Mouse (Mus musculus) CD4-positive, CD25-positive, alpha-beta regulatory T cell, adult 4 months (primary cell): ENCODE results near the gene Ets2. TPM values are rescaled to one million over a fixed set of nuclear protein-coding genes. Genes with fewer than 3 reads are reported as not detected.
A peak's percentile ranks its signal among the peaks of the same experiment; 100 is the strongest.

Source experiments
- ATAC-seq: one replicate; pipeline ENCODE4 v1.8.0; 2017
- polyA plus RNA-seq, 2 experiments: library from polyadenylated mRNA; unstranded; fragments of 100-300 nt; shearing (Covaris generic); gene quantifications; one replicate each; pipeline ENCODE4 v1.2.1; 2017

The Ets2 gene
- polyA plus RNA-seq: 1 to 10 TPM; 4.2 to 4.3 TPM

DNA sequence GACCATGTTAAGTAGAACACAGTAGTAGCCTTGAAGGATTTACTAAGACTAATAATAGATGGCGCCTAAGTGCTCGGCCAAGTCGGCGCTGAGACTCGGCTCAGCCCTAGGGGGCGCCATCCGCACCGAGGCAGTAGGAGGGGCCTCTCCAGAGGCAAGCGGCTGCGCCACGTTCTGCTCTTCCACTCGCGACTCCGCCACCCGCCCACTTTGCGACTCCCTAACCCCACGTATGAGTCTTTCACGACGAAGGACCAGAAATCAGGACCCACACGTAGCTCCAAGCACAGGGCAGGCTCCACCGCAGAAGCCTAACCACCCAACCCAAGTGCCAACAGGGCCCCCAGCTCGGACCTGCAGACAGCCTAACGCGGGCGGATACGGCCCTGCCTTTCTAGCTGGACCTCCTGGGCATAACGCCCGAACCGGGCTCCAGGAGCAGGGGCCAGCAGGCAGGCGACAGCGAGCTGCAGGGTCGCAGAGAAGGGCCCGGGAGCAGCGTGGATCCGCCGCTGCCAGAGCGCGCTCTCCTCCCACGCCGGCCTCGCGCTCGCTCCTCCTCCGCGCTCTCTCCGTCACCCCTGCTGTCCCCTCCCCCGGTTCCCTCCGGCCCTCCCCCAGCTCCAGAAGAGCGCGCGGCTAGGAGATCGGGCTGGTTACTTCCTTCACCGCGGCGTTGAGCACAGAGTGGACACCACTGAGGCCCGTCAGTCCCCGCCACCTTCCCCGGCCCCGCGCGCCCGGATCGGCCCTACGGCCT is at the start of gene Ets2:
Gene Ets2, plus strand, starts transcription at position 274 of the 760 bp plus-strand sequence.
- peak; percentile 88 for ATAC-seq

DNA sequence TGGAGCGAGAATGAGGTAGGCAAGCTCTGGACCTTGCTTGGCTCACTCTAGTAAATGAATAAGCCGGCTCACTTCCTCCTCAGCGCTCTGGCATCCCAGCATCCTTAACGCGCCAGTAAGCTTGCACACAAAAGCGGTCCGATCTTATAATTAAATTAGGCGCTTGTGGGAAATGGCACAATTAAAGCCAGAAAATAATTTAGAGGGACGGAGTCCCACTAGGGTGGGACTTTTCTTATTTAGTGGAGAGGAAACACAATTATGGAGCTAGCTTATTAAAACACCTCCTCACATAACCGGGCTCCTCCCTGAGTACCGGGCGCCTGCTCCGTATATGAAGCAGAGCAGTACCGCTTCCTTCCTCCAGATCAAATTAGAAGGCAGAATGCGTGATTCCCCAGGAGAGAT is 47.7 kb upstream of the Ets2 start:
- ATAC-seq: no peak

DNA sequence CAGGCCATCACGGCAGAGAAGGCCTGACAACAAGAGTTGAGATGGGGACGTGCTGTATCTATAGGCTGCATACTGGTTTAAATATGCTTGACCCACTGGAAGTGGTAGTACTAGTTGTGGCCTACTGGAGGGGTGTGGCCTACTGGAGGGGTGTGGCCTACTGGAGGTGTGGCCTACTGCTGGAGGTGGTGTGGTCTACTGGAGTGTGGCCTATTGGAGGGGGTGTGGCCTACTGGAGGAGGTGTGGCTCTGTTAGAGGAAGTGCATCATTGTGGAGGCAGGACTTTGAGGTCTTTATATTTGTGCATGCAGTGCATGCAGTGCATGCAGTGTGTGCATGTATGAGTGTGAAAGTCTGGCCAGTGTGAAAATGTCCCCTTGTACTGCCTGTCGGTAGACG is 45.3 kb upstream of the Ets2 start:
- no peak for ATAC-seq

DNA sequence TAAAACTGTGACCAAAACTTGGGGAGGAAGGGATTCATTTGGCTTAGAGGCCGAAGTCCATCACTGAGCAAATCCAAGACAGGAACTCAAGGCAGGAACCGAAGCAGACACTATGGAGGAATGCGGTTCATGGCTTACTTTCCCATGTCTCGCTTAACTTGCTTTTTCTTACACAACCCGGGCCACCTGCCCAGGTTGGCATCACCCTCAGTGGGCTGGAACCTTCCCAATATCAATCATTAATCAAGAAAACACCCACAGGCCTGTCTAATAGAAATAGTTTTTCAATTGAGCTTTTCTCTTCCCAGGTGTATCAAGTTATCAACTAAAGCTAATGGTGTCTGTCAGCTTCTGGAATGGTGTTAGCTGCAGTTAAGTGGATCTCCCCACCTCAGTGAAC is 44.7 kb upstream of the Ets2 start:
- no peak for ATAC-seq

DNA sequence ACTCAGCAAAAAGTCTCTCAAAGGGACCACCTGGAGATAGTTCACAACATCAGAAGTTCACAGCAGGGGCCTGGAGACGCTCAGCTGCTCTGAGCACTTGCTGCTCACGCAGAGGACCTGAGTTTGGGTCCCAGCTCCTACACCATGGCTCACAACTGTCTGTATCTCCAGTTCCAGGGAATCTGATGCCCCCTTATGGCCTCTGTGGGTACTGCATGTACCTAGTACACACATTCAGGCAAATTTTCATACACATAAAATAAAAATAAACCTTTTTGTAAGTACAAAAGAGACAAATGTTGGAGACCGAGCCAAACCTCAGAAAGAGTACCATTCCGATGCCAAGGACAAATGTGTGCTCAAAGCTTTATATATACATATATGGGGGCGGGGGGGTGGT is 44.1 kb upstream of the Ets2 start:
- no peak for ATAC-seq

DNA sequence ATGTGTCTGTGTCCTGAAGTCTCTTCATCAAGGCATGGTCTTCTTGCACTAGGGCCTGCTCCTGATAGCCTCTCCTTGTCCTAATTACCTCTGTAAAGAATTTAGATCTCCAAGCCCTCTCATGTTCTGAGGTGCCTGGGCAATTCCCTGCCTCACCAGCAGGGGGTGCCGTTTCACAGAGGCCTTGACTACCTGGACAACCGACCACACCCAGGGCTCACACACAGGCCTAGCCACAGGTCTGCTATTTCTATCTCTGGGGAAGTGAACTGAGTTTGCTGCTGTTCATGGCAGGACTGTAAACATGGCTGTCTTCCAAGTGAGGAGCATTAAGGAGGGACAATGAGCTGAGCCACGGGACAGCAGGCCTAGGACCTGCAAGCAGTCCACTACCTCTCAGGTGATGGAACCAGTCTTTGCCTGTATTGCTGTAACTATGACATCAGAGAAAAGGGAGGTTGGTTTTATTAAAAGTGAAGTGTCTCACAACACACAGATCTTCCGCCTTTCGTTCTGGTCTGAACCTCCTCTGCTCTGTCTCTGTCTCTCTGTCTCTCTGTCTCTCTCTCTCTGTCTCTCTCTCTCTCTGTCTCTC is 42.9 kb upstream of the Ets2 start:
- peak; percentile 74 for ATAC-seq

DNA sequence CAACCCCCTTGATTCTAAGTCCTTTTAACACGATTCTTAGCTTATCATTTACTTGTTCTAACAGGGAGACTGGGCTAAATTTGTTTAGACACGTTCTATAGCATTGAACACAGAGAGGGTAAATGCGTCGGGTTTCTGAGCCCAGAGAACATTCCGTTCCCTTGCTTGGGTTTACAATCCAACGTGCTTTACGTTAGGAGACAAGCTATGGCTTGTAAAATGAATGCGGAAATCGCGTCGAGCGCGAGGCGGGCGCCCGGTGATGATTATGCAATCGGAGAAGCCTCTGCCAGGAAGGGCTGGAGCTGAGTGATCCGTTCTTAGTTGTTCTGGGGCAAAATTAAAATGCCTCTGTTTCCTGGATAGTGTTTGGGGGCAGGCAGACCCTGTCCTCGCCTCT is 42.4 kb upstream of the Ets2 start:
- no peak for ATAC-seq

DNA sequence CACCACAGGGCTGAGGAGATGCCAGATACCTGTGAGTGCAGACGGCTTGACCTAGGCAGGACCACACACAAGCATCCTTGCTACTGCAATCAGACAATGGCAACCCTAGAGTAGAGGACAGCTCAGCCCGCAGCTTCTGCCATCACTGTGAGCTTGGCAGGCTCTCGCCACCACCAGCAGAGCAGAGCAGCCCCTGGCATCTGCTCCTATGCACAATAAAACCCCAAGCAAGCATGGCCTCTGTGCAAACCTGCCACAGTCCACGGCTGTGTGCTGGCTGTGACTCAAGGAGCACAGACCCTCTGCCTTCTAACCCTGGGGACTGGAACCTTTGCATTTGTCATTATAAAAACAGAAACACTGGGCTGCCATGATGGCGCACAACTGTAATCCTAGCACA is 41.0 kb upstream of the Ets2 start:
- no peak for ATAC-seq

DNA sequence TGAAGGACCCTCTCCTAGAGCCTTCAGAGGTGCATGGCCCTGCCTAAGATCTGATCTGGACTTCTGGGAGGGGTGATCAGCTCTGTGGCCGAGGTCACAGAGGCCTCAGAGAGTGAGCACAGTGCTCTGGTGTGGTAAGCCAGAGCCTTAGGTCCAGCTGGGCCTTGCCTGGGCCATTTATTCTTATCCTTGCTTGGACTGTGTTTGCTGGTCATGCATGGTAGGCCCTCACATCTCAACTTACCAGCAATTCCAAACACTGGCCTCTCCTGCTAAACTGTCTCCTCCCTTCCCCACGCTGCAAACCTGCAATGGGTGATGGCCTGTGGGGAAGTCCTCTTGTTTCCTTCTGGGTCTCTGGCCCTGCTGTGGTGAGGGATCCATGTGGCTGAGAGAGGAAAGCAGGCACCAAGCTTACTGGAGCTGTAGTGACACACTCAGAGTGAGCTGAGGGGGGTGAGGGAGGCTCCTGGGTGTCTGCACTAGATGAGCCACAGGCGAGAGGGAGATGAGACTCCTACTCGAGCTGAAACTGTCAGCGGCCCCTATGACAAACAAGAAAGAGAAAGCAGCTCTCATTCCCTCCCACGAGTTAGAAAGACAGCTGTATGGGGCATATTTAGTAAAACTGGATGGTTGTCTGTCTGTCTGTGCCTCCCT is 36.3 kb upstream of the Ets2 start:
- no peak for ATAC-seq

DNA sequence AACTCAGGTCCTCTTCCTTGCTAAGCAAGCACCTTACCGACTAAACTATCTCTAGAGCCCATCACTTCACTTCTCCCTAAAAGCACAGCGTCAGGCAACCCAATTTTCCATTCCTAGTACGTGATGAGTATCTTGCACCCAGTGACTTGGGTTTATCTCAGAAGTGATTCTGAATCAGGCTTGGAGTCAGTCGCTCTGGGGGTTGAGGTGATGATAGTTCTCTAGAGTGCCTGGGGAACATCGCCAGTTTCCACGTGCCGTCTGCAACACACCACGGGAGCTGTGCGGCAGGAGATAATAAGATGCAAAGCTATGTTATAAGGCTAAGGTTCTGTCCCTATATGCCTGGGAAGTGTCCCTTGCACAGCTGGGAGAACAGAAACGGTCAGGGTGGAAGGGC is 35.6 kb upstream of the Ets2 start:
- no peak for ATAC-seq

DNA sequence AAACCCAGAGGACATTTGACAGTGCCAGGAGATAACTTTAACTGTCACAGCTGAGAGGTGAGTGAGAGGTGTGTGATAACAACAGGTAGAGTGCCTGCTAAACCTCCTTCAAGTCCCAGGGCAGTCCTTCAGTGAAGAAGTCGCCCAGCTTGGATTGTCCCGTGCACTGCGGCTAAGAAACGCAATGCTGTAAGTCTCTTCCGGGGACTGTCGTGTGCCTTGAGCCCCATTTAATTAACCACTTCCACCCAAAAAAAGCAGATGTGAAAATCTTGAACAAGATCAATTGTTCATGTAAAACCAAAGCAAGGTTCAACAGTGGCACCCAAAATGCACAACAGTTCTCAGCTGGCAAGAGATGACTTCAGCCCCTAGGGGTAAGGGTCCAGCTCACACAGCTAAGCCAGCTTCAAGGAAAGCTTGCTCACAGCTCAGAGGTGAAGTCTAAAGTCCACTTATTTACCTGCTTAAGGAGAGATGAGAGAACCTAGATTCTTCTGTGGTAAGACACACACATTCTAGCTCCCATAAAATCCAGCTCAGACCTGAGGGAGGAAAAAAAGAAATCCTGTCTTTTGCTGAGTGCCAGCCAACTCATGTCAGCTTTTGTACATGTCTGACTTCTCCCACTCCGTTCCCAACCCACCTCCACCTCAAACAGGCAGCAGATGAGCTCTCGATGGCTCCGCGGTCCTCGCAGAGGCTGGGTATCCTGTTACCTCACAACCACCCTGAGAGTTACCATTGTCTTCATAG is 34.3 kb upstream of the Ets2 start:
- ATAC-seq: no peak

DNA sequence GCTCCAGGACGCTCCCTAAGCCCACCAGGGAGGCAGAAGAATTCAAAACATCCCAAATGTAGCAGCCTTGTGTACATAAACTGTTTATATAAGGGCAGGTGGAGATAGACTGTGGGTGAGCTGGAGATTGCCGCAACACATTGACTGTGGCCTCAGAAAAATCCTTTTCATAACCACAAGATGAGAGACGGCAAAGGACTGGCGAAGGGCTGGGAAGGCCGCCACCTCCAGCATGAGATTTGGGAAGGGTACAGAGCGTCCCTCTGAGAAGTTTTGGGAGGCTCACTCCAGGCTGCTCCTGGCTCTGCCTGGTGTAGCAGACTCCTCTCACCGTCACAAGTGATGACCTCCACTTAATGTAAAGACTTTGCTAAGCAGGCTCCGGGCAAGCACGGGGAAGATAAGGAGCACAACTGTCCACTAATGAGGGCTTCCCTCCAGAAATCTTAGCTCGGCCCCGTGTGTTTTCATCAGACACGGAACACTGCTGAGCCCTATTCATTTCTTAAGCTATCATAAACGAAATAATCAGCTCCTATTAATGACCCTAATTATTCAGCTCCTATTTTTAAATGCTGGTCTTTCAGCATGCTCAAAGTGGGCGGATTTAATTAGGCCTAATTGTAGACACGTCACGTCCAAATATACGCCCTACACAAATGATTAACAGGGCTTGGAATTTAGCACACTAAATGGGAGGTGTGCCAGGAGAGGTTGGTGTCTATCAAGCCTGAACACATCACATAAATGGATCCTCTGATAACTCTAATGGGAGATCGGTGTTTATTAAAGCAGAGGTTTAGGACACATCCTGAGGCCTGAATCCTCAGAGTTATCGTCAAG is 33.5 kb upstream of the Ets2 start:
- no peak for ATAC-seq

DNA sequence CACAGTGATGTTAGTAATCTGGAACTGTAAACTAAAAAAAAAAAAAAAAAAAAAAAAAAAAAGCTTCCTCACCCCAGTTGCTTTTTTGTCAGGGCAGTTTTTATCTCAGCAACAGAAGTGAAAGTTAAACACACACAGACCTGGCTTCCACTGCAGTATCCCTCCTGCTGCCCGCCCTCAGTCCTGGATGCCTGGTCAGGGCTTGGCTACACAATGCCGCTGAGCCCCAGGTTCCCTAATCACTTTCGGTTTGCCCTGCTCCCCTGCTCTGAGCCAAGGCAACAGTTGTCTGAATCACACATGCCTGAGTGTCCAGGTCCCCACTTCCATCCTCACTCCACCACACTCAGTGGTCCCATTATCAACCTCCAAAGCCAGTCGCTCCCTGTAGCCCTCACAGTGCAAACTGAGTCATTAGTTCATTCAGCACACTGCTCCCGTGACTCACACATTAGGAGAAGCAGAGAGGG is 27.4 kb upstream of the Ets2 start:
- ATAC-seq: no peak

DNA sequence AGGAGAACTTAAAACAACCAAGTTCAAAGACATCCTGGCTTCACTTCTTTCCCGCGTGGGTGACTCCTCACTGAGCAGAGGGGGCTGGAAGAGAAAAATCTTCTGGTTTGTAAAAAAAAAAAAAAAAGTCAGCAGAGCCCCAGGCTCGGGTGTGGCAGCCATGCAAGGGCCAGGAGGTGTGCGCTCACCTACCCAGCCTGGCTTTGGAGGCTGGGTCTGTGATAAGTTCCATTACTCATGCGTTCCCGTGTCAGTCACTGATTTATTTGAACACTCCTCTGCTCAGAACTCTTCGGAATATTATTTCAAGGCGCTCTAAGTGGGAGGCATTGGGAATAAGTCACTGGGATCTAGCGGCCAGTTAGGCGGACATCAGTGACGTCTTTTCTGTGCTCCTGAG is 26.7 kb upstream of the Ets2 start:
- ATAC-seq: no peak

DNA sequence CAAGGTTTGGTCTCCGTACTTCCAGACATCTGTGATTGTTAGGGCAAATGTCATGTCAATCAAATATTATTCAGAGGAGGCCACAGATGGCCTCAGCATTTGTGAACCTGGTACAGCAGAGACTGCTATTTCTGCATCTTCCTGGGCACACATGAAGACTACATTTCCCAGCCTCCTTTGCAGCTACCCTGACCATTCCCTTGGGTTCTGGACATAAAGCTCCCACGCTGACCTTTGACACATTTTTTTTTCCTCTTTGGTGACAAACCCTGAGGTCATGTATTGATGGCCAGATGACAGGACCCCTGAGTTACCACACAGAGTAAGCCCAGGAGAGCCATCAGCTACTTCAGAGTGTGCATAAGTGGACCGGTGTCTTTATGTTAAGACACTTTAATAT is 25.2 kb upstream of the Ets2 start:
- ATAC-seq: no peak

DNA sequence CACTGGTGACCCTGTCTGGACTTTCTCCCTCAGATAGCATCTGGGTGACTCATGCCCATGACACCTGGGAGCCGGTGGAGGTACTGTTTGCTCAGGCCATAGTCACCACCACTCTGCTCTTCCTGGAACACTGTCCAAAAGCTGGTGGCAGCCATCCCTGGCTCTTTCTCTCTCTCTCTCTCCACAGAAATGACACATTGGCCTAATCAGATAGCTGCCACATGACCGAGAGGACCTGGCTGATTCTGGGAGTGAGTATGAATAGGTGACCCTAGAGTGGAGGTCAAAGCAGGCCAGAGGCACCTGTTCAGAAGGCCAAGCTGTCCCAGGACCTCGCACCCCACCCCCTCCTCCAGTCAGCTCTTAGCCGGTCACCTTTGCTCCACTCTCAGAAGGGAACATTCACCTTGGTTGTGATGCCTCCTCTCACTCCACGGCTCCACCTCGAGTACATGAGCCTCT is 19.4 kb upstream of the Ets2 start:
- no peak for ATAC-seq

DNA sequence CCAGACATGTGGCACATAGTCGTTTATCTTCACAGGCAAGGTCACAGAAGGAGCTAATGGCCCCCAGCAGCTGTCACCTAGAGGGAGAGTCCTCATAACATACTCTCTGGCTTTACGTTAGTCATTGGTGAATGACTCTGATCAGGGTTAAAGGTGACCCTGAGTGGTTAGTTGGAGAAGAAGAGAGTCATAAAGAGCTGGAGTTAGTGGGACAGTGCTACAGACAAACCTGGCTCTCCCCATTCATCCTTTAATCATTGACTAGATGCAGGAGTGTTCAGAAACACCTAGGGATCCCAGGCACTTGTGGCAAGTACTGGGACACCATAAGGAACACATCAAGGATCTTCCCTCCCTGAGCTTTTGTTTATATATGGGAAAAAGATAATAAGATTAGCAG is 16.1 kb upstream of the Ets2 start:
- no peak for ATAC-seq

DNA sequence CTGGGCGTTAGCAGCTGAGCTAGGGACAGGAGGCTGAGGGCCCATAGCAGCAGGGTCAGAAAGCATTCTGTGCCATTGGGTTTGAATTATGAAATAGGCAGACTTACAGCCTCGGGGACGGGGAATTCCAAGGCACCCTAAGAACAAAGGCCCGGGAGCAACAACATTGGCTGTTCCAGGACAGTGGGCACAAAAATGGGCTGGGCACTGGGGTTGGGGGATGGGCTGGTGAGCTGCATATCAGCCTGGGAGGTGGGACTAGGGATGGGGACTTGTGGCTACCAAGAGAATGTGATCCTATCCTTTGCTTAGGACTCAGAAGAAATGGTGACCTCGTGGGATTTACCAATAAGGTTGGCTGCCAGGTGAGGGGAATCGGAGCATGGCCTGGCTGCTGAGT is 15.6 kb upstream of the Ets2 start:
- ATAC-seq: no peak

DNA sequence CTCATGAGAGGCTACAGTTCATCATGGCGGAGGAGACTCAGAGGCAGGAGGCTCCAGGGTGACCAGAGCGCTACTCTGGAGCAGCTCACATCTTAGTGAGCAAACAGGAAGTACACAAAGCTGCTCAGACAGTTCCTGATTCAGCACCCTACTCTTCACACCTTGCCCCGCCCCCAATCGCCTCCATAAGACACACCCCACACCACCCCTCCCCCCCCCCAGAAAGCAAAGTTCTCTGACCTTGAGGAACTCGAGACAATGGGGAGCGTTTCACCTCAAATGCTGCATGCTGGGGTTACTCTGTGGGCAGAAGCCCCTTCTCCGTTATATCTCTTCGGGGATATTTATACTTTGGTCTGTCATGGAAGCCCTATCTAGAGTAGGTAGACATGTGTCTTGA is 15.0 kb upstream of the Ets2 start:
- no peak for ATAC-seq

DNA sequence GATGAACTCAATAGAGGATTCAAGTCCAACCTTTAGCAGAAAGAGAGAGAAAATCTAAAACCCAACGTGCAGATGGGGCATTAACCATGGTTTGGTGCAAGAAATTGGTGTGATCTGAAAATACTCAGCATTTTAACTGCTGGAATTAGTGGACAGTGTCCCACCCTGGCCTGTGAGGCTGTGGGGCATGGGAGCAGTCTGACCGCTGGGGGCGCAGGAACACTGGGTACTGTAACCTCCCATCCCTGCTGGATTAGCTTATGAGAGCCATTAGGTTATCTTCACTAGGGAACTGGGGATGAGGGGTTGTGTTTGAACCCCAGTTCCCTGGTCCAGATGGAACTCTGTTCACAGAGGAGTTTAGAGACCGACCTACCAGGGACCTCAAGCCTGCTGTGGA is 13.9 kb upstream of the Ets2 start:
- ATAC-seq: no peak

DNA sequence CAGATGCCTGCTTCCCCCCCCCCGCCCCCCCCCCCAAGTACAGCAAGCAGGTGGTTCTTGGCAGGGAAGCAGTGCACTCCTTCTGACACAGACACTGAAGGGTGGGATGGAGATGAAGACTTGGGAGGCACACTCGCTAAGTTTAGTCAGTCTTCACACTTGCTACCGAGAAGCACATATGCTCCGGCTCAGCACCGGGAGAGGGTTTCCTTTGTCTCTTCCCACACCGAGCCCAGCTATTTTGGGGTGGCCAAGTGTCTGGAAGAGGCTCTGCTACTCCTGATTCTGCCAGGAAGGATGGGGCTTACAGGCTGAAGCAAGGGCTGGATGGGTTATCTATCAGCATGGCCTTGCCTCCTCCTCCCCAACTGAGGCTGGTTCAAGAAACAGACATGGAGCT is 5.3 kb upstream of the Ets2 start:
- no peak for ATAC-seq

DNA sequence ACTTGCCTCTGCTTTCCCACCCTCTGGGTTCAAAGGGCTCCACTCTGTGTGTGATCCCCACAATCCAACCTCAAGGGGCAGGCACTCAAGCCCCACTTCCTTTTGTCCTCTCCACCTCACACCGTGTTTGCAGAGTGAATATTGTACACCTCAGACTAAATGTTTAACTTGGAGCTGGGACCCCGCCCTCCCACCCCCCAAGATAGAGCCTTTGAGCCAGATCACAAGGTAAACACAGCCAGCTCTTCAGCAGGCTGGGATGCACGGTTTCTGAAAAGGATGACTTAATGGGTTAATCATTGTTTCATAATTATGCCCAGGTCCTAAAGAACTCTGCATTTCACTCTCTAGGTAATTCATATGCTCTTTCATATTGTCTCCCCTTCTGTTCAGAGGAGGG is 2.2 kb upstream of the Ets2 start:
- ATAC-seq: no peak
